Mouse (Mus musculus): ENCODE results near the gene Vmn1r86. TPM values are rescaled to one million over a fixed set of nuclear protein-coding genes. Genes with fewer than 3 reads are reported as not detected.

The Vmn1r86 gene
- total and polyA plus RNA-seq, 2 experiments from 2014 or later, result not detected

DNA sequence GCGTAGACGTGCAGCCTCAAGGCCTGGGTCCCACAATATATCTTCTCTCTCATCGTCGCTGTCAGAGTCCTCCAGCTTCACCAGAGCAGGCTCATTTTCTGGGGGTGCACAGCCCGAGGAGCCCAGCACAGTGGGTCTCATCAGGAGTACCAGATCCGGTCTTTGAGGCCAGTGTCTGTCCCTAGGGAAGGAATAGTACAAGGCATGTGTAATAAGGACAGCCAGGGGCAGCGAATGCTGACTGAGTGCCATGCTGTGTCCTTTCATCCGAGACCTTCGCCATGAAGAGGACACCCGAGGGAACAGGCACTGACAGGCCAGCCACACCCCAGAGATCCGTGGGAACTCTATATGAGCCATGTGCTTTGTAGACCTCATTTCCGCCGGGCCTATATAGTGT lies 66.7 kb downstream of the Vmn1r86 start:
- no peaks in the 10 kb centered on the region for H3K27me3 ChIP-seq (ENCODE audit: insufficient read depth, low read length)
- DNase-seq, result no peak
- H3K36me3 ChIP-seq (ENCODE audit: insufficient read depth), result peaks cover 8% of the 10 kb centered on the region; the same call in 1 of the 2 replicates
- no peaks in the 10 kb centered on the region for H3K9me3 ChIP-seq (ENCODE audit: low read length)
- WGBS, result 91% methylated on average over 13 of the region's 13 CpGs
- no peak overlapping the region for H3K4me2 ChIP-seq (ENCODE audit: low read depth)
- ATAC-seq, result no peak
- no peak overlapping the region for H3K9ac ChIP-seq
- TF ChIP-seq CTCF (IDR thresholded peaks at IDR 0.05; ENCODE audit: low read depth), result no peak
- no peak overlapping the region for H3K27ac ChIP-seq (ENCODE audit: low read depth, low read length)
- no peak overlapping the region for H3K4me3 ChIP-seq (ENCODE audit: low read depth, low read length)
- 0 out of 2 replicates have a peak, but pooled peaks cover 3% of the 10 kb centered on the region for H3K4me1 ChIP-seq (ENCODE audit: insufficient read depth)

Other genes with a start within 250 kb of the Vmn1r86 start
- gene Zfp128, start 238.7 kb downstream of the Vmn1r86 start, total RNA-seq (2014; rRNA removed), result 17.7 and 18.5 TPM in 2 replicates
- gene Zfp128, start 238.7 kb downstream of the Vmn1r86 start, polyA plus RNA-seq (2015; fragmentation: Nextera tagmentation; extraction: Ambion mirVana), result 1.5 and 2.0 TPM in 2 replicates
- gene Zscan22, start 222.1 kb downstream of the Vmn1r86 start, total RNA-seq (2014; rRNA removed), result 7.0 and 8.3 TPM in 2 replicates
- gene Zscan22, start 222.1 kb downstream of the Vmn1r86 start, polyA plus RNA-seq (2015; fragmentation: Nextera tagmentation; extraction: Ambion mirVana), result 2.8 and 3.5 TPM in 2 replicates
- gene Rps5, start 197.6 kb downstream of the Vmn1r86 start, total RNA-seq (2014; rRNA removed), result 1,758 and 2,185 TPM in 2 replicates
- gene Rps5, start 197.6 kb downstream of the Vmn1r86 start, polyA plus RNA-seq (2015; fragmentation: Nextera tagmentation; extraction: Ambion mirVana), result 679 and 877 TPM in 2 replicates
- gene Rnf225, start 192.5 kb downstream of the Vmn1r86 start, total RNA-seq (2014; rRNA removed), result 1.7 and 1.8 TPM in 2 replicates
- 0.36 and 0.75 TPM in 2 replicates for gene Rnf225, start 192.5 kb downstream of the Vmn1r86 start, polyA plus RNA-seq (2015; fragmentation: Nextera tagmentation; extraction: Ambion mirVana)
- gene Zfp324, start 154.1 kb downstream of the Vmn1r86 start, total RNA-seq (2014; rRNA removed), result 32.9 and 47.7 TPM in 2 replicates
- 6.8 and 8.8 TPM in 2 replicates for gene Zfp324, start 154.1 kb downstream of the Vmn1r86 start, polyA plus RNA-seq (2015; fragmentation: Nextera tagmentation; extraction: Ambion mirVana)
- 7.5 and 13.0 TPM in 2 replicates for gene Zfp446, start 142.1 kb downstream of the Vmn1r86 start, total RNA-seq (2014; rRNA removed)
- 6.0 and 8.2 TPM in 2 replicates for gene Zfp446, start 142.1 kb downstream of the Vmn1r86 start, polyA plus RNA-seq (2015; fragmentation: Nextera tagmentation; extraction: Ambion mirVana)
- 0.23 and 0.43 TPM in 2 replicates for gene Slc27a5, start 121.7 kb downstream of the Vmn1r86 start, total RNA-seq (2014; rRNA removed)
- 0.08 and 0.18 TPM in 2 replicates for gene Slc27a5, start 121.7 kb downstream of the Vmn1r86 start, polyA plus RNA-seq (2015; fragmentation: Nextera tagmentation; extraction: Ambion mirVana)
- gene Trim28, start 120.8 kb downstream of the Vmn1r86 start, total RNA-seq (2014; rRNA removed), result 430 and 485 TPM in 2 replicates
- gene Trim28, start 120.8 kb downstream of the Vmn1r86 start, polyA plus RNA-seq (2015; fragmentation: Nextera tagmentation; extraction: Ambion mirVana), result 209 and 211 TPM in 2 replicates
- 32.8 and 33.3 TPM in 2 replicates for gene Zbtb45, start 109.9 kb downstream of the Vmn1r86 start, total RNA-seq (2014; rRNA removed)
- 25.0 and 29.3 TPM in 2 replicates for gene Zbtb45, start 109.9 kb downstream of the Vmn1r86 start, polyA plus RNA-seq (2015; fragmentation: Nextera tagmentation; extraction: Ambion mirVana)
- gene Chmp2a, start 85.1 kb downstream of the Vmn1r86 start, total RNA-seq (2014; rRNA removed), result 131 and 160 TPM in 2 replicates
- gene Chmp2a, start 85.1 kb downstream of the Vmn1r86 start, polyA plus RNA-seq (2015; fragmentation: Nextera tagmentation; extraction: Ambion mirVana), result 210 and 239 TPM in 2 replicates
- gene Ube2m, start 81.6 kb downstream of the Vmn1r86 start, total RNA-seq (2014; rRNA removed), result 336 and 344 TPM in 2 replicates
- gene Ube2m, start 81.6 kb downstream of the Vmn1r86 start, polyA plus RNA-seq (2015; fragmentation: Nextera tagmentation; extraction: Ambion mirVana), result 130 and 132 TPM in 2 replicates
- 11.8 and 15.1 TPM in 2 replicates for gene Mzf1, start 65.2 kb downstream of the Vmn1r86 start, total RNA-seq (2014; rRNA removed)
- gene Mzf1, start 65.2 kb downstream of the Vmn1r86 start, polyA plus RNA-seq (2015; fragmentation: Nextera tagmentation; extraction: Ambion mirVana), result 10.1 and 12.9 TPM in 2 replicates
- 0.14 and 0.23 TPM in 2 replicates for gene Vmn1r85, start 24.7 kb downstream of the Vmn1r86 start, total RNA-seq (2014; rRNA removed)
- gene Vmn1r85, start 24.7 kb downstream of the Vmn1r86 start, polyA plus RNA-seq (2015; fragmentation: Nextera tagmentation; extraction: Ambion mirVana), result 0.05 and 0.12 TPM in 2 replicates
- not detected in 2 replicates for gene Vmn1r87, start 20.2 kb upstream of the Vmn1r86 start, total RNA-seq (2014; rRNA removed)
- gene Vmn1r87, start 20.2 kb upstream of the Vmn1r86 start, polyA plus RNA-seq (2015; fragmentation: Nextera tagmentation; extraction: Ambion mirVana), result not detected in 2 replicates
- not detected in 2 replicates for gene Vmn1r88, start 39.7 kb upstream of the Vmn1r86 start, total RNA-seq (2014; rRNA removed)
- not detected in 2 replicates for gene Vmn1r88, start 39.7 kb upstream of the Vmn1r86 start, polyA plus RNA-seq (2015; fragmentation: Nextera tagmentation; extraction: Ambion mirVana)
- gene Vmn1r89, start 93.1 kb upstream of the Vmn1r86 start, total RNA-seq (2014; rRNA removed), result not detected in 2 replicates
- not detected in 2 replicates for gene Vmn1r89, start 93.1 kb upstream of the Vmn1r86 start, polyA plus RNA-seq (2015; fragmentation: Nextera tagmentation; extraction: Ambion mirVana)
- gene Lig1, start 157.4 kb upstream of the Vmn1r86 start, total RNA-seq (2014; rRNA removed), result 9.6 and 10.3 TPM in 2 replicates
- gene Lig1, start 157.4 kb upstream of the Vmn1r86 start, polyA plus RNA-seq (2015; fragmentation: Nextera tagmentation; extraction: Ambion mirVana), result 20.3 and 26.2 TPM in 2 replicates
- gene Zswim9, start 158.8 kb upstream of the Vmn1r86 start, total RNA-seq (2014; rRNA removed), result 8.9 and 15.3 TPM in 2 replicates
- 5.0 and 8.2 TPM in 2 replicates for gene Zswim9, start 158.8 kb upstream of the Vmn1r86 start, polyA plus RNA-seq (2015; fragmentation: Nextera tagmentation; extraction: Ambion mirVana)
- gene Pla2g4c, start 204.7 kb upstream of the Vmn1r86 start, total RNA-seq (2014; rRNA removed), result 0.46 and 0.48 TPM in 2 replicates
- gene Pla2g4c, start 204.7 kb upstream of the Vmn1r86 start, polyA plus RNA-seq (2015; fragmentation: Nextera tagmentation; extraction: Ambion mirVana), result 0.13 TPM in 1 of 2 replicates, not detected in the other